Mouse (Mus musculus): ENCODE measurements around the gene Akt3. TPM values are rescaled to one million over a fixed set of nuclear protein-coding genes. Genes with fewer than 3 reads are reported as not detected.

Akt3 gene
- polyA plus RNA-seq, 1 experiment from 2014 or later, result 17.7 TPM

DNA sequence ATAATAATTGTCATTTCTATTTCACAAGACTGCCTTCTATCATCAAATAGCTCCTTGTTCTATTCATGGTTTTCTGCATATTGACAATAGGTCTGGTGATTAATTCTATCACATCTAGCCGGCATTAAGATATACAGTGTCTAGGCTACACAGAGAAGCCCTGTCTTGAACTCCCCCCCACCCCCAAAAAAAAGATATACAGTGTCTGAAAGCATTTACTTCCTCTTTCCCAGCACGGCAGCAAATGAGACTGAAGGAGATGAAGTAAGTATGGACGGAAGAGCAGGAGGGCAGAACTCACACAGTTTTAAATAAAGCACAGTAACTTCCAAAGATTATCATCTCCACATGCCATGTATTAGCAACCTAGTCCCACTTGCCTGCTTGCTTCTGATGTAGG lies 168.5 kb downstream of the Akt3 start:
- H3K4me3 ChIP-seq (ENCODE audit: low read length), result no peak overlapping the region
- H3K27ac ChIP-seq (ENCODE audit: low read depth, low read length), result no peak overlapping the region
- no peaks in the 10 kb centered on the region for H3K27me3 ChIP-seq (replicated peaks; ENCODE audit: control insufficient read depth, insufficient read depth, low read length)
- H3K9ac ChIP-seq (ENCODE audit: low read depth, low read length), result no peak overlapping the region
- ATAC-seq, result no peak
- H3K4me2 ChIP-seq (ENCODE audit: low read length), result no peak overlapping the region
- no peaks in the 10 kb centered on the region; the same call in 1 of the 2 replicates for H3K9me3 ChIP-seq (ENCODE audit: control insufficient read depth, low read length)
- H3K36me3 ChIP-seq (ENCODE audit: control insufficient read depth, insufficient read depth, low read length), result no peaks in the 10 kb centered on the region
- 37% methylated on average over 3 of the region's 3 CpGs for WGBS
- no peaks in the 10 kb centered on the region for H3K4me1 ChIP-seq (ENCODE audit: control insufficient read depth, insufficient read depth, low read depth, low read length)

DNA sequence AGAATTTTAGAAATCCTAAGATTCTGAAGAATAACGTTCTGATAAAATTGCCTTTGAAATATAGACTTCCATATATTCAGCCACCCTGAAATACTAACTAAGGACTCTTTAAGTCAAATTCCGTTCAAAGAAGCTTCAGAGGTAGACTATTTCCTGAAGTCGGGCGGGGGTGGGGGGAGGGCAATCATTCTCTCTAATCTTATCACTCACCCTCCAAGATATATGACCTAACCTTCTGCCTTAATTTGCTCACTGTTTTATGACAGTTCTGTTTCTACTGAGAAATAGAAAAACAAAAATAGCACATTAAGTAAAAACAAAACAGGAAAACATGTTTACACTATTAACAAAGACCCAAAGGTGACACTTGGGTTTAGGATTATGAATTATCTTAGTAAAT lies 169.0 kb downstream of the Akt3 start:
- Histone ChIP-seq H3K4me2 (ENCODE audit: low read length) (no peak overlapping the region), H3K27ac (ENCODE audit: low read depth, low read length) (no peak overlapping the region), H3K36me3 (ENCODE audit: control insufficient read depth, insufficient read depth, low read length) (no peaks in the 10 kb centered on the region), H3K9me3 (ENCODE audit: control insufficient read depth, low read length) (peaks cover 2% of the 10 kb centered on the region; the same call in 1 of the 2 replicates), H3K4me1 (ENCODE audit: control insufficient read depth, insufficient read depth, low read depth, low read length) (no peaks in the 10 kb centered on the region), H3K27me3 (replicated peaks; ENCODE audit: control insufficient read depth, insufficient read depth, low read length) (no peaks in the 10 kb centered on the region), H3K4me3 (ENCODE audit: low read length) (no peak overlapping the region), H3K9ac (ENCODE audit: low read depth, low read length) (no peak overlapping the region)
- 81% methylated on average over 4 of the region's 4 CpGs for WGBS
- no peak for ATAC-seq

DNA sequence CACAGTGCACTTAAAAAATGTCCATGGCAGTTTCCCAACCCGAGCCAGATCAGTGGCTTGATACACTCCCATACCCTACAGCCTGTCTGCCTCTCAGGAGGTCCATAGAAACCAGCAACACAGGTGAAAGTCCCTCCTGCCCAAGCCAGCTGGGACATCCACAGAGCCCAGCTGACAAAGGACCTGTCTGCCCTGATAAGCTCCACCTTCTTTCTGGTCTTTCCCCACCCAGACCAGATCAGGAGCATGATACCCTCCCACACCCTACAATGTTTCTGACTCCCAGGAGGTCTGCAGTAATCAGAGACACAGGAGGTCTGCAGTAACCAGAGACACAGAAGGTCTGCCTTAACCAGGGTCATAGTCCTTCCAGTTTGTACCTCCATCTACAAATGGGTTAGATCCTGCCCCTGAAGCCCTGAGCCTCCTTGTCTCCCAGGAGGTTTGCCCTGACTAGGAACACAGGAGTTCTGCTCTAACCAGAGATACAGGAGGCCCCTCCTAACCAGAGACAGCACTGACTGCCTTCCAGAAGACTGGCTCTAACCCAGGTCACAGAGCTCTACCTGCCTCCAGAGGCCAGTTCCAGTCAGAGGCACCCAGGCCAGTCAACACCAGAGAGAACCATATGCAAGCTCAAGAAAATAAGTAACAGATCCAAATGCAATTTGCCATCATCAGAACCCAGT lies 175.9 kb downstream of the Akt3 start:
- Histone ChIP-seq H3K4me2 (ENCODE audit: low read length) (no peak overlapping the region), H3K9me3 (ENCODE audit: control insufficient read depth, low read length) (peaks cover 2% of the 10 kb centered on the region; the same call in 1 of the 2 replicates), H3K27ac (ENCODE audit: low read depth, low read length) (no peak overlapping the region), H3K27me3 (replicated peaks; ENCODE audit: control insufficient read depth, insufficient read depth, low read length) (no peaks in the 10 kb centered on the region), H3K4me3 (ENCODE audit: low read length) (no peak overlapping the region), H3K36me3 (ENCODE audit: control insufficient read depth, insufficient read depth, low read length) (no peaks in the 10 kb centered on the region), H3K4me1 (ENCODE audit: control insufficient read depth, insufficient read depth, low read depth, low read length) (no peaks in the 10 kb centered on the region), H3K9ac (ENCODE audit: low read depth, low read length) (no peak overlapping the region)
- no peak for ATAC-seq
- WGBS, result 76% methylated on average over 1 of the region's 1 CpGs

DNA sequence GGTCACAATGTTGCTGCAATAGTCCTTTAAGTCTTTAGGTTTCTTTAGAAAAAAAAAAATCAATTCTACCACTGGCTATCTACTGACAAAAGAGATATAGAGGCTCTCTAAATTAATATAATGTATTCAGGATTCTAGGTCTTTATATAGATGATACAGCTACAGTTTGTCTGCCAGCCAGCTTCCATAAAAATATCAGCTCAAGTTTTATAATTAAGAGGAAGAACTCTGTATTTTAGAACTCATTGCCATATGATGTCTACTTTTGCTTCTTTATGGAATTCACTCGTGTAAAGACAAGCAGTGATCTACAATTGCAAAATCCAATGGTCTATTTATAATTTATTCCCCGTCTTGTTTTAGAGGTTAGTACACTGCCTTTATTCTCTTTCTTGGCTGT lies 188.8 kb downstream of the Akt3 start:
- Histone ChIP-seq H3K9me3 (ENCODE audit: control insufficient read depth, low read length) (no peaks in the 10 kb centered on the region), H3K27ac (ENCODE audit: low read depth, low read length) (no peak overlapping the region), H3K9ac (ENCODE audit: low read depth, low read length) (no peak overlapping the region), H3K27me3 (replicated peaks; ENCODE audit: control insufficient read depth, insufficient read depth, low read length) (no peaks in the 10 kb centered on the region), H3K4me2 (ENCODE audit: low read length) (no peak overlapping the region), H3K4me3 (ENCODE audit: low read length) (no peak overlapping the region), H3K4me1 (ENCODE audit: control insufficient read depth, insufficient read depth, low read depth, low read length) (no peaks in the 10 kb centered on the region), H3K36me3 (ENCODE audit: control insufficient read depth, insufficient read depth, low read length) (no peaks in the 10 kb centered on the region)
- 96% methylated on average over 2 of the region's 2 CpGs for WGBS
- no peak for ATAC-seq

DNA sequence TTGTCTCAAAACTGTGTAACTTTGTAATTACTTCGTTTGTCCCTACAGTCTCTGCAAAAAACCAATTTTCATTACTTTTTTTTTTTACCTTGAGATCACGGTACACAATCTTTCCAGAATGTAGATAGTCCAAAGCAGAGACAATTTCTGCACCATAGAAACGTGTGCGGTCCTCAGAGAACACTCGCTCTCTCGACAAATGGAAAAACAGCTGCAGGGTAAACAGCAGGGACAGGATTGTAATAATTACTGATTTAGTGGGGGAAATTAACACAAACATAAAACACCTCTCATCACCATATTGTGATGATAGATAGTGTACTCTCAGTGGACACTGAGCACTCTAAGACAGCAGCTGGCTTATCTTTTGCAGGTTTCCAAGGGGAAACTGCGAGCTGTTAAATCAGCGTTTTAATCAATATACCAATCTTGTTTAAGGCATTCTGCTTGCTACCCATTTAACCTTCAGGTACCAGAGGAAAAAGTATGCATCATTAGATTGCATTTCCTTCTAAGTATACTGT lies 190.8 kb downstream of the Akt3 start:
- WGBS, result 55% methylated on average over 8 of the region's 8 CpGs
- no peaks in the 10 kb centered on the region for H3K36me3 ChIP-seq (ENCODE audit: control insufficient read depth, insufficient read depth, low read length)
- no peaks in the 10 kb centered on the region for H3K4me1 ChIP-seq (ENCODE audit: control insufficient read depth, insufficient read depth, low read depth, low read length)
- ATAC-seq, result peak; percentile 60; the same call in 1 of the 2 replicates
- H3K4me2 ChIP-seq (ENCODE audit: low read length), result no peak overlapping the region
- no peaks in the 10 kb centered on the region for H3K27me3 ChIP-seq (replicated peaks; ENCODE audit: control insufficient read depth, insufficient read depth, low read length)
- H3K9me3 ChIP-seq (ENCODE audit: control insufficient read depth, low read length), result no peaks in the 10 kb centered on the region
- H3K27ac ChIP-seq (ENCODE audit: low read depth, low read length), result no peak overlapping the region
- H3K9ac ChIP-seq (ENCODE audit: low read depth, low read length), result no peak overlapping the region
- no peak overlapping the region for H3K4me3 ChIP-seq (ENCODE audit: low read length)

DNA sequence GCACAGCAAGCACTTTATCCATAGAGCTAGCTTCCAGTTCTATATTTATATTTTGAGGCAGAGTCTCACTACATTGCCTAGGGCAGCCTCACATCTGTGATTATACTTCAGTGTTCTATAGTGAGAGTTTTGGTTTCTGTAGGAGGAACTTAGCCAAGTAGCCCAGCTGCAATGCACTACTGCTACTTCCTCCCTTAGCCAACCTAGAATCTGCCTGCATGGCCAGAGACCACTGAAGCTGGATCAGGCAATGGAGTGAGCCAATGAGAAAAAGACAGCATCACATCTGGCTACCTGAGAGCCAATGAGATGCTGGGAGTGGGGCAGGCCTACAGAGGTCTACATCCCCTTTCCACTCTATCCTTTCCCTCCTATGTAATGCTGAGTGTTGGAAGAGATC lies 192.3 kb downstream of the Akt3 start:
- no peak overlapping the region for H3K4me3 ChIP-seq (ENCODE audit: low read length)
- no peak for ATAC-seq
- H3K9me3 ChIP-seq (ENCODE audit: control insufficient read depth, low read length), result no peaks in the 10 kb centered on the region
- 0 out of 2 replicates have a peak, but pooled peaks cover 2% of the 10 kb centered on the region for H3K36me3 ChIP-seq (ENCODE audit: control insufficient read depth, insufficient read depth, low read length)
- H3K4me1 ChIP-seq (ENCODE audit: control insufficient read depth, insufficient read depth, low read depth, low read length), result no peaks in the 10 kb centered on the region
- H3K27ac ChIP-seq (ENCODE audit: low read depth, low read length), result no peak overlapping the region
- H3K4me2 ChIP-seq (ENCODE audit: low read length), result no peak overlapping the region
- no peaks in the 10 kb centered on the region for H3K27me3 ChIP-seq (replicated peaks; ENCODE audit: control insufficient read depth, insufficient read depth, low read length)
- H3K9ac ChIP-seq (ENCODE audit: low read depth, low read length), result no peak overlapping the region

DNA sequence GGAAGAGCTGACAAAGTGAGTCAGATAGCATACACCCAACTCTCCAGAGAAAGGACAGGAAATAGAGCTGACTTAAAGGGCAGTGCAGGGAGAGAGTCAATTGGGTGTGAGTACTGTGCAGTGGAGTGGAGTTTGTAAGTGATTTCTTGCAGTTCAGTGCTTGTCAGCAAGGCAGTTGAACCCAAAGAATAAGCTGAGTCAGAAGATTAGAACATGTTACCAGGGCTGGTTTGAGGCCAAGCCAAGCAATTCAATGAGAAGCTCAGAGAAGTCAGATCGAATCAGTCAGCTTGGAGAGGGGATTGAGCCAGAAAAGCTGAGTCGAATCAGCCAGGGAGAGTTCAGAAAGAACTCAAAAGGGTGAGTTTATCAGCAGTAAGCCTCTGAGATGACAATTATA lies 196.2 kb downstream of the Akt3 start:
- ATAC-seq, result no peak
- WGBS, result 92% methylated on average over 2 of the region's 2 CpGs

DNA sequence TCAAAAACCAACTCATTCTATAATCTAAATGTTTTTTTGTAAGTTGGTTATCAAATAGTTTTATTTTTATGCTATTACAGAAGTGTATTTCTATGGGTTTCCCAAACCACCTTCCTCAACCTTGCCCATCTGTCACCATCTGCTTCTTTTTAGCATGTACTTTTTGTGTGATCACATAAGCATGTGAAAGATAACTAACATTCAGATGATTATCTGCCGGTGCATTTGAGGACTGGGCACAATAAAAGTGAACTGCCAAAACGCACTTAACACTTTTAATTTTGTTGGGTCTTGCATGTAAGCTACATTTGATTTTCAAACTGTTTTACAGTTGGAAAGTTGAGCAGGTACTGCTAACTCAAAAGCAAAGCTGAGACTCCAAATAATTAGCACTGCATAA lies 203.1 kb downstream of the Akt3 start:
- no peaks in the 10 kb centered on the region for H3K4me1 ChIP-seq (ENCODE audit: control insufficient read depth, insufficient read depth, low read depth, low read length)
- H3K27me3 ChIP-seq (replicated peaks; ENCODE audit: control insufficient read depth, insufficient read depth, low read length), result no peaks in the 10 kb centered on the region
- no peaks in the 10 kb centered on the region for H3K36me3 ChIP-seq (ENCODE audit: control insufficient read depth, insufficient read depth, low read length)
- ATAC-seq, result no peak
- no peak overlapping the region for H3K4me2 ChIP-seq (ENCODE audit: low read length)
- H3K27ac ChIP-seq (ENCODE audit: low read depth, low read length), result no peak overlapping the region
- H3K4me3 ChIP-seq (ENCODE audit: low read length), result no peak overlapping the region
- 56% methylated on average over 2 of the region's 2 CpGs for WGBS
- no peak overlapping the region for H3K9ac ChIP-seq (ENCODE audit: low read depth, low read length)
- H3K9me3 ChIP-seq (ENCODE audit: control insufficient read depth, low read length), result no peaks in the 10 kb centered on the region

More for the DNA sequence above, 196.2 kb downstream of the Akt3 start:
- Histone ChIP-seq H3K27me3 (replicated peaks; ENCODE audit: control insufficient read depth, insufficient read depth, low read length) (no peaks in the 10 kb centered on the region), H3K9ac (ENCODE audit: low read depth, low read length) (no peak overlapping the region), H3K4me1 (ENCODE audit: control insufficient read depth, insufficient read depth, low read depth, low read length) (no peaks in the 10 kb centered on the region), H3K4me3 (ENCODE audit: low read length) (no peak overlapping the region), H3K27ac (ENCODE audit: low read depth, low read length) (no peak overlapping the region), H3K9me3 (ENCODE audit: control insufficient read depth, low read length) (no peaks in the 10 kb centered on the region), H3K36me3 (ENCODE audit: control insufficient read depth, insufficient read depth, low read length) (0 out of 2 replicates have a peak, but pooled peaks cover 2% of the 10 kb centered on the region), H3K4me2 (ENCODE audit: low read length) (no peak overlapping the region)

DNA sequence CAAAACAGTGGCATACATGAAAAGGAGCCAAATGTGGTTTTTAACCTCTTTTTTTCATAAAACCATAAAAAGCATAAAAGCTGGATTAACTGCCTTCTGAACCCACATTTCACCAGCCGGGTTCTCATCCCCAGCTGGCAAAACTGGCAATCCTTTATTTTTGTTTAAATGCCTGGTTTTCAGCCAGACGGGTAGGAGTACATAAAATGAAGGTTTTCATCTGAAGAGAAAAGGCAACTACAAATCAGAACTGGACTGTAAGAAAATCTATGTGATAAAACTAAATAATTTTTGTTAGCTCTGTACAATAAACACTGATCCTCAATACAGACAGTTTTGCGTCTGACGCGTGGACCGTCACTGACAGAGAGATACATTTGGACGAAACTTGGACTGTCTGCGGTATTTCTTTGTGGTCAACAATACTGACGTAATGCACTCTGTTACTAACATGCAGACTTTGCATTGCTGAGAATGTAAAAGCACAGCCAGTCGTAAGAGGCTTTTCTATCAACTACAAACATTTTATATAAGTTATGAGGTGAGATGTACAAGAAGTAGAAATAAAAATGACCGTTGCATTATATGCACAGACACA lies 206.5 kb downstream of the Akt3 start:
- H3K36me3 ChIP-seq (ENCODE audit: control insufficient read depth, insufficient read depth, low read length), result no peaks in the 10 kb centered on the region
- H3K4me3 ChIP-seq (ENCODE audit: low read length), result no peak overlapping the region
- H3K4me2 ChIP-seq (ENCODE audit: low read length), result no peak overlapping the region
- H3K4me1 ChIP-seq (ENCODE audit: control insufficient read depth, insufficient read depth, low read depth, low read length), result no peaks in the 10 kb centered on the region
- WGBS, result 79% methylated on average over 11 of the region's 11 CpGs
- H3K9me3 ChIP-seq (ENCODE audit: control insufficient read depth, low read length), result no peaks in the 10 kb centered on the region
- no peak overlapping the region for H3K9ac ChIP-seq (ENCODE audit: low read depth, low read length)
- H3K27ac ChIP-seq (ENCODE audit: low read depth, low read length), result no peak overlapping the region
- no peak for ATAC-seq
- no peaks in the 10 kb centered on the region for H3K27me3 ChIP-seq (replicated peaks; ENCODE audit: control insufficient read depth, insufficient read depth, low read length)

All from hindbrain, embryonic 16.5 days (tissue).